Mouse (Mus musculus) ES-E14 (cell line): ENCODE results near the gene Gpr62. TPM values are rescaled to one million over a fixed set of nuclear protein-coding genes. Genes with fewer than 3 reads are reported as not detected.

Experiments
- DNase-seq: peaks from one replicate; pipeline ENCODE4 v3.0.0-alpha.2; 2013; ENCODE audit warnings: low read depth, low spot score
- H3K27ac ChIP-seq: 2 replicates; pipeline ENCODE4 v1.5.1; 2012; ENCODE audit warnings: low read depth, mild to moderate bottlenecking, low read length, moderate library complexity, mixed read lengths; ENCODE audit not compliant: poor library complexity, insufficient read depth, severe bottlenecking
- H3K36me3 ChIP-seq: 2 replicates; pipeline ENCODE4 v1.6.1; 2012; ENCODE audit warnings: mild to moderate bottlenecking, low read length, moderate library complexity, mixed read lengths; ENCODE audit not compliant: control insufficient read depth, poor library complexity, insufficient read depth, severe bottlenecking
- H3K4me1 ChIP-seq, 2 experiments: fragments of 150-350 bp in 1 of 2; sonication (generic) in 1 of 2; 2 replicates each; pipeline ENCODE4 v1.6.1; 2012; ENCODE audit warnings: low read length in 2 of 2, mild to moderate bottlenecking in 1 of 2, mixed read lengths in 1 of 2; ENCODE audit not compliant: control insufficient read depth in 2 of 2, insufficient read depth in 2 of 2, poor library complexity in 1 of 2
- H3K4me3 ChIP-seq, 2 experiments: fragments of 150-350 bp in 1 of 2; sonication (generic) in 1 of 2; 2 replicates each; pipeline ENCODE4 v1.5.1; 2012; ENCODE audit warnings: low read length in 2 of 2, low read depth in 1 of 2, mild to moderate bottlenecking in 1 of 2, mixed read lengths in 1 of 2; ENCODE audit not compliant: insufficient read depth in 1 of 2, poor library complexity in 1 of 2, severe bottlenecking in 1 of 2
- H3K9ac ChIP-seq: 2 replicates; pipeline ENCODE4 v1.6.1; 2012; ENCODE audit warnings: low read depth, mild to moderate bottlenecking, low read length, mixed read lengths; ENCODE audit not compliant: poor library complexity, insufficient read depth, severe bottlenecking
- H3K9me3 ChIP-seq: fragments of 150-350 bp; sonication (generic); 2 replicates; pipeline ENCODE4 v1.6.1; 2012; ENCODE audit warnings: low read depth, mild to moderate bottlenecking, low read length; ENCODE audit not compliant: control insufficient read depth, insufficient read depth
- CHD2 ChIP-seq: IDR thresholded peaks from 2 replicates; pipeline ENCODE4 v1.6.1; 2014; ENCODE audit warnings: mild to moderate bottlenecking, low read depth, low read length, inconsistent platforms
- HCFC1 ChIP-seq: IDR thresholded peaks from 2 replicates; pipeline ENCODE4 v1.6.1; 2012; ENCODE audit warnings: low read length, inconsistent platforms, borderline replicate concordance; ENCODE audit not compliant: insufficient read depth
- MAFK ChIP-seq: IDR thresholded peaks from 2 replicates; pipeline ENCODE4 v1.6.1; 2014; ENCODE audit warnings: mild to moderate bottlenecking, low read depth, low read length, inconsistent platforms; ENCODE audit not compliant: insufficient read depth
- ZC3H11A ChIP-seq: IDR thresholded peaks from 2 replicates; pipeline ENCODE4 v1.6.1; 2012; ENCODE audit warnings: low read depth, mild to moderate bottlenecking, inconsistent platforms, low read length, borderline replicate concordance
- ZNF384 ChIP-seq: IDR thresholded peaks from 2 replicates; pipeline ENCODE4 v1.6.1; 2012; ENCODE audit warnings: low read depth, low read length, inconsistent platforms
- in situ Hi-C, 2 experiments: fragments of 600-800 bp; cut with MboI; formaldehyde crosslinking; loops; one replicate each; pipeline ENCODE4 v1.15.1; 2025; ENCODE audit warnings: low sequenced_read_pairs in 2 of 2, inconsistent platforms in 1 of 2; ENCODE audit not compliant: unreplicated experiment in 2 of 2
- total RNA-seq: library from RNA; depleted of rRNA; stranded (reverse); fragments of 300-350 nt; gene quantifications from 2 replicates; pipeline ENCODE4 v1.2.3, GENCODE M21; 2012

The Gpr62 gene
- total RNA-seq, 1 experiment = 0.22 TPM

DNA sequence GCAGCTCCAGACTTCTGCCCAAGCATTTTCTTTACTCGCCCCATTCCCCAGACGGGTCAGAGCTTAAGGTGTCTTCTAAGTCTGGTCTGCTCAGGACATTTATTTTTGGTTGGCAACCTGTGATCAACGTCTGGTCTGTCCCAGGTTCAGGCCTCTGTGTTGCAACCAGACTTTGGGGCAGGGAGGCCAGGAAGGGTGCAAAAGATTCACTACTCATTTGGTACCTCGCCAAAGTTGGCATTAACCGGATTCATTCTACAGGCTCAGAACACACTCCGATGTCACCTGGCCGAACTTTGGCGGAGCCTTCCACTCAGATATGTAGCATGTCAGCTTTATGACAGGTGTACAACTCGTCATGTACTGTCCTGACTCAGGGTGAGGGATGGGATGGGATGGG lies 17.8 kb downstream of the Gpr62 start:
- TF ChIP-seq CHD2 (no peak), HCFC1 (no peak), ZNF384 (no peak), ZC3H11A (no peak), MAFK (no peak)
- H3K9ac ChIP-seq = no peak overlapping the region
- in situ Hi-C loops = no loop called here
- H3K27ac ChIP-seq = no peak overlapping the region
- no peaks in the 10 kb centered on the region for H3K36me3 ChIP-seq
- H3K4me1 ChIP-seq = peaks cover 7 to 26% of the 10 kb centered on the region in 2 experiments; a peak in 3 of 4 replicates
- no peak for DNase-seq
- H3K4me3 ChIP-seq = peak overlapping the region in 1 of 2 experiments; percentile 82; a peak in 1 of 4 replicates
- H3K9me3 ChIP-seq = no peaks in the 10 kb centered on the region

- no peak within 1 kb of the TSS for H3K27ac ChIP-seq
- in situ Hi-C loops = no loop called here
- DNase-seq = peak; percentile 73
- TF ChIP-seq ZNF384 (no peak), CHD2 (no peak), ZC3H11A (no peak), MAFK (no peak), HCFC1 (no peak)
- H3K36me3 ChIP-seq = no peaks in the 10 kb centered on the region
- no peaks in the 10 kb centered on the region for H3K9me3 ChIP-seq
- H3K4me3 ChIP-seq = peak within 1 kb of the TSS; percentile 76 to 82
- peaks cover 7 to 24% of the 10 kb centered on the region in 2 experiments; a peak in 3 of 4 replicates for H3K4me1 ChIP-seq
- H3K9ac ChIP-seq = peak within 1 kb of the TSS; percentile 75
Observed at GRCm38 (mm10) chr9:106447348-106447747, 18.4 kb downstream of the Gpr62 start, which contains the start of the genes Abhd14b and Abhd14a. Abhd14b (plus strand) TSS chr9:106447459. Abhd14a (minus strand) TSS chr9:106447678.

DNA sequence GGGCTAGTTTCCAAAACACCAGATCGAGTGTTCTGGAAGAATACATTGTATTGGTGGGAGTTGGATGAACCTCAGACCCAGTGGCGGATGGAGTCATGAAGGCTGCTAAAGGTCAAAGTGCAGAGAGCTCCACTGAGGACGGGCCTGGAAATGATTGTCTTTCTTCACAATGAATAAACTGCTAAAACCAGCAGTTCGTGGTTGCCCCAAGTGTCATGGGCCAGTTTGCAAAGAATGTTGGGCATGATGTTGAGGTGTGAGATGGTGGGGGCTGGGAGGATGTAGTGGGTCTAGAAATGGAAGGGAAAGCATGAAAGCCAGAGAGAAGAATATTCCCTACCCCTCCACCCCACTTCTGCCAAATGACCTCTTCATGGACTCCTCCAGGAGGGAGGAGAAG lies 20.9 kb downstream of the Gpr62 start:
- Histone ChIP-seq H3K4me1 (peaks cover 4 to 6% of the 10 kb centered on the region in 2 experiments; a peak in 2 of 4 replicates), H3K36me3 (no peaks in the 10 kb centered on the region), H3K9me3 (no peaks in the 10 kb centered on the region), H3K27ac (no peak overlapping the region), H3K9ac (no peak overlapping the region), H3K4me3 (no peak overlapping the region)
- in situ Hi-C loops = no loop called here
- no peak for TF ChIP-seq ZC3H11A
- DNase-seq = no peak

DNA sequence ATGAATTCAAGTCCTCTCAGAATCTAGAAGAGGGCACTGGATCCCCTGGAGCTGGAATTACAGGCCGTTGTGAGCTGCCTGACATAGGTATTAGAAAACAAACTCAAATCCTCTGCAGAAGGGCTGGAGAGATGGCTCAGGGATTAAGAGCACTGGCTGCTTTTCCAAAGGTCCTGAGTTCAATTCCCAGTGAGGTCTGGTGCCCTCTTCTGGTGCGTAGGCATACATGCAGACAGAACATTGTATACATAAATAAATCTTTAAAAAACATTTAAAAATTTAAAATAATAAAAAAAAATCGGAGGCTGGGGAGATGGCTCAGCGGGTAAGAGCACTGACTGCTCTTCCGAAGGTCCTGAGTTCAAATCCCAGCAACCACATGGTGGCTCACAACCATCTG lies 23.1 kb downstream of the Gpr62 start:
- no peak for TF ChIP-seq CHD2
- TF ChIP-seq ZNF384 = no peak
- TF ChIP-seq ZC3H11A = no peak
- TF ChIP-seq MAFK = no peak
- no peak for TF ChIP-seq HCFC1
- Histone ChIP-seq H3K36me3 (no peaks in the 10 kb centered on the region), H3K27ac (no peak overlapping the region), H3K4me3 (no peak overlapping the region), H3K9me3 (no peaks in the 10 kb centered on the region), H3K4me1 (peaks cover under 1% of the 10 kb centered on the region in 2 experiments; a peak in 2 of 4 replicates), H3K9ac (no peak overlapping the region)
- in situ Hi-C loops = no loop called here
- DNase-seq = no peak

DNA sequence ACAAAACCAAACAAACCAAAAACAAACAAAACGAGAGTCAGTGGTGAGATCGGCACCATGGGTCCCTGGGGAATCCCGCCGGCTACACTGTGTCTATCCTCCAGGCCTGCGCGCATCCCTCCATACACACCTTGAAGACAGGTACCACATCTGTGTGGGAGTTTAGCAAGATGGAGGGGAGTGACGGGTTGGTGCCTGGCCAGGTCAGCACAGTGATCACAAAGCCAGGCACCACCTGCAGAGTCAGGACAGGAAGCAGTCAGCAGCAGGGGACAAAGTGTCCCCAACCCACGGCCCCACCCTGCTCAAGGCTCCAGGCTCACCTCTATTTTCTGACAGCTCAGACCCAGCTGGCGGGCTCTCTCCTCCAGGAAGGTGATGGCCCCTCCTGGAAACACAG lies 29.2 kb downstream of the Gpr62 start:
- Histone ChIP-seq H3K36me3 (peaks cover 33% of the 10 kb centered on the region), H3K4me3 (no peak overlapping the region), H3K9me3 (no peaks in the 10 kb centered on the region), H3K27ac (no peak overlapping the region), H3K9ac (no peak overlapping the region), H3K4me1 (peaks cover 0 to 13% of the 10 kb centered on the region in 2 experiments; a peak in 2 of 4 replicates)
- in situ Hi-C loops = no loop called here
- TF ChIP-seq ZNF384 (no peak), CHD2 (no peak), MAFK (no peak), ZC3H11A (no peak), HCFC1 (no peak)
- DNase-seq = no peak
